Mouse (Mus musculus) kidney, adult 11 months (tissue): ENCODE measurements around the gene Shtn1.

Experiments
- DNase-seq: peaks from one replicate; pipeline ENCODE4 v3.0.0; 2022

Gene Shtn1

DNA sequence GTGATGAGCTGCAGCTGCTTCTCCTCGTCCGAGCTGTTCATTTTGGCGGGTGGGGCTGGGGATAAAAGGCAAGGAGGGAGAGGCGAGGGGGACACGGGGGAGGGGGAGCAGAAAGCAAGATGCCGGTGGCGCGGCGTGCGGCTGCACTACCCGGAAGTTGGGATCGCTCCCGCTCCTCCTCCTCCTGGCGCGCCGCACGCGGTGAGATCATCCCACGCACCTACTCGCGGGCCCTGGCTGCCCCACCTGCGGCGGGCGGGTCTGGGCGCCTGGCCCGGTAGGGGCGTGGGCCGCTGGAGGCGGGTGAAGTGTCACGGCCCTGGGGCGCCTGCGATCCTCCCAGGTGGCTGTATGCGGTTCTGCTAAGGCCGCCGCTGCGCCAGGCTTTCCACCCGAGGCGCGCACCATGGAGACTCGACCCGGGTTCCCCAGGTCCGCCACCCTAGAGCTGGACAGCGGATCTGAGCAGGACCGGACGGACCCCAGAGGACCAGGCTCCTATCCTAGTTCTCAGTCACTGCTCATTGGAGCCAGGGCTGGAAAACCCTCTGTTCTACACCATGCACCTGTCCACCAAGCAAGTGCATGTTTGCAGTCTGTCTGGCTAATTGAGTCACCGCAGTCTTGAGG is at the start of gene Shtn1:
TSS of gene Shtn1 (minus strand) at position 629 of the 630 bp plus-strand sequence.
- DNase-seq, result peak; percentile 45

DNA sequence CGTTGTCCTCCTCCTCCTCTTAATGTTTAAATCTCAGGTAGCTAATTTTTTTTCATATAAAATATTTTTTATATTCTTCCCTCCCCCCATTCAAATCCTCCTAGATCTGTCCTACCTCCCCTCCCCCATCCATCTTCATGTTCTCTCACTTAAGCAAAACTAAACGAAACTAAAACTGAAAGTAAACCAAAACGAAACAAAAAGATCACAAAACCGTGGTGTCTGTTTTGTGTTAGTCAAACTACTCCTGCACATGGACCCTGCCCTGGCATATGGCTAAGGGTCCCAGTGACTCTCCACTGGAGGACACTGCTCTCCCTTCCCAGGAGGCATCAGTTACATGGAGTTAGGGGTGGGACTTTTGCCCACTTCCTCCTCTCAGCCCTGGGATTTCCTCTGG is 38.3 kb upstream of the Shtn1 start:
- no peak for DNase-seq

DNA sequence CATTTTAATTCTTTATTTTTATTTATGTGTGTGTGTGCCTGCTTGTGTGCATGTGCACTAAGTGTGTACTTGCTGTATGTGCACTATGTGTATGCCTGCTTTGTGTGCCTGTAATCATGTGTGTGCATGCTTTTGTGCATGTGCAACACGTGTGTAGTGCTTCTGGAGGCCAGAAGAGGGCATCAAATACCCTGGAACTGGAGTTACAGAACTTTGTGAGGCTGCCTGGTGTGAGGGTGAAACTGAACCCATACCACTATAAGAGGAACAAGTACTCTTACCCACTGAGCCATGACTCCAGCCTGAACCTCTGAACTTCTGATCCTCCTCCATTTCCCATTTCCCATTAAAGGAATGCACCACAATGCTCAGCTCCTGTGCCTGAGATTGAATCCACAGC is 34.0 kb upstream of the Shtn1 start:
- no peak for DNase-seq

DNA sequence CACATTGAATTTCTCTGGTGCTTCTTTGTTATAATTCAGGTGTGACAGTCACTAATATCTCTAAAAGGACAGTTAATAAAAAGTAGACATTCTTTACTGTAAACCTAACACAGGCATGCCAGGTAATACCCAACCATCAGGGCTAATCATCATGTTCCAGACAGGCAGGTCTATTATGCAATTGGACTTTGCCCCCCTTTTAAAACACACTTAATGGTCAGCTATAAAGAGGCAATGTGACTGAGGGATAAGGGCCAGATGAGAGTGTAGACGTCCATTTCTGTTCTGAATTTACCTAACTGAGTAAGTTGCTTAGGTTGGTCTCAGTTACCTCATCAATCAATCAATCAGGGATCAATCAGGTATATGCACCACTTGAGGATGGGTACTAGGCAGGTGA is 22.4 kb upstream of the Shtn1 start:
- DNase-seq, result no peak

DNA sequence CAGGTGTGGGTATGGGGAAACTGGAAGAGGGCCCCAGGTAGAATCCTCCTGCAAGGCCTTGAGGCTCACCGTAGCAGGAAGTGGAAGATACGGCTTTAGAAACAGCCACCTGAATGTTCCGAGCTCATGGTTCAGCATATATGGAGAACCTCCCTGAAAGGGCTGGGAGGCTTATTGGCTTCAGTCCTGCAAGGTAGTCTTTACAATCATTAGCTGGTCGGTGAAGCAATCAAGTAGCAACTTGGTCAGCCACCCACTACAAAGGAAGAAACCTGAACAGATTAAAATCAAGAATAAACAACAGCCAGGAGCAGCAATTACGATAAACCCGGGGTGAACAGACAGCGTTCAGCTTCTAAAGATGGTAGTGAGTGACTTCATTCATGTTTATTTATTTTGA is 16.4 kb upstream of the Shtn1 start:
- DNase-seq, result no peak

DNA sequence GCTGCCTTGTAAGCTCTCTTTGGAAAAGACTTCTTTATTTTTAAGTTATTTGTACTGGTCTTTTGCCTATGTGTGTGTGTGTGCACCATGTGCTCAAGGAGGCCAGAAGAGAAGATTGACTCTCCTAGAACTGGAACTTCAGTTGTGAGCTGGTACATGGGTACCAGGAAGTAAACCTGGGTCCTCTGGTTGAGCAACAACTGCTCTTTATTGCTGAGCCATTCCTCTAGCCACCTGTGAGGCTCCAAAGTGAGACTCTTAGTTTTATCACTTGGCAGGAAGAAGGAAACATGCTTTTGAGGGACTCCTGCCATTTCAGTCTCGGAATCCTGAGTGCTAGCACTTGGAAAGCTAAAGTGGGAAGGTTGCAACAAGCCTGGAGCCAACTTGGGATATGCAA is 14.4 kb upstream of the Shtn1 start:
- DNase-seq, result no peak

DNA sequence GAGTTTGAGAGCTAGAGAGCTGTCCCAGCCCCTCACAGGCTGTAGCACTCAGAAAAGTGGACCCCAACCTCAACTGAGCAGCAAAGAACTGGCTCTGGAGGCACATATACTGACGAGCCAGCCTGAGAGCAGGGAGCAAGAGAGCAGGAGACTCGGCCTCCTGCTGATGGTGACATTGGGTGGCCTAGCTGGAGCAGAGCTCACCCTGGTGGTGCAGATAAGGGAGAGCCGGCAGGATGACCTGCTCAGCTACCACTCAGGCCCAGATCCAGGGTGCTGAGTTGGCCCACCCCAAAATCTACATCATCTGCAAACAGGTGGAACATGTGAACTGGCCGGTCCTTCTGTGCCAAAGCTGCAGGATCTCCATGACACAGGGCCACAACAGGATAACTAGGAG is 8.4 kb upstream of the Shtn1 start:
- DNase-seq, result no peak

DNA sequence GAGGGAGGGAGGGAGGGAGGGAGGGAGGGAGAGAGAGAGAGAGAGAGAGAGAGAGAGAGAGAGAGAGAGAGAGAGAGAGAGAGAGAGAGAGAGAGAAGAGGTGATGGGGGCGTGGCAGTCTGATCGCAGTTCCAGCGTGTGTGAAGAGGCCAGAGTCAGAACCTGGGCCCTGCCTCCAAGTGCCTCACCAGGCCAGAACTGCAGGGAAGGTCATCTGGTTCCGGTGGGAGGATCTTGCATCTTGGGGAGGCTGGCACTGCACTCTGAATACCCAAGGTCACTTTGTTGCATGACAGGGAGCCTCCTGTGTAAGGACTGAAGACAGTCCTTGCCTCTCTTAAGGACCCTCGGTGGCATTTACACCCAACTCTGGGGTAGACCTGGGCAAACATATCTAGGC is 231 bp upstream of the Shtn1 start:
- no peak for DNase-seq

DNA sequence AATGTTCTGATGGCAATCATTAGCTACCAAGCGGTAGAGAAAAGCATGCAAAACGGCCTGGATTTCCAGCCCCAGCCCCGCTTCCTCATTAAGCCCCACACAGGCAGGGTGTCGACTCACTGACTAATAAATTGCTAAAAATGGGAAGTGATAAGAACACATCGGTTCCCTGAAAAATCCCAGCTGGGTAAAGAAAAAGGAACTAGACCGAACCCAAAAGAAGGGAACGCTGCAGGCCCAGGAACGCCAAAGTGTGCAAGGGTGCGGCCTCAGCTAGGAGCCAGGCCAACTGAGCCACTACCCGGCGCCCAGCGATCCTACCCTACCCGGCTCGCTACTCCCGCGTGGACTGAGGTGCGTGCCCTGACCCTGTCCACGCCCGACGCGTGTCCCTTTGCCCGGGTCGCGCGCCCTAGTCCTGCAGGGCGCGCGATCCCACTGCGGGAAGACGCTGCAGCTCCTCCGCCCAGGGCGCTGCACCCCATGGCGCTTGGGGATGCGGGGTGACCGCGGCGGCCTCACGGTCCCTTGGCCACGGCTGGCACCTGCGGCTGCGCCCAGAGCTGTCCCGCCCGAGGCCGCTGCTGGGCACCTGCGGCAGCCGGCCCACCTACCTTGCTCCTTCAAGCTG is 944 bp downstream of the Shtn1 start:
- DNase-seq, result no peak

DNA sequence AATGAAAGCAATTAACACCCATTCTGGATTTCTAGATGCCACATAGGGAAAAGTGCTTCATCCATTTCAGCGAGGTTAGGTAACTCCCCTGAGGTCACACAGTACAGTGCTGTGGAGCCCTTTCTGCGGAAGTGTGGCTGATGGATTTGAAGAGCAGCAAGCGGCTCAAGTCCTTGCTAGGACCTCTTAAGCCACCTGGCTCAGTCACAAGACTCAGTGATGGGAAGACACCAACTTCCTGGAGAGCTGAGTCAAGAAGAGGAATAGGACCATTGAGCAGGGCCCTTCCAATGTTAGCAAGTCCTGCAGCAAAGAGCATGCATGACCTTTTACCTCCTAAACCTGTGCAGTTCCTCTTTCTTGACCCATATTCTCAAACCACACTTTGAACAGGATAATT is 1.5 kb downstream of the Shtn1 start:
- DNase-seq, result no peak

DNA sequence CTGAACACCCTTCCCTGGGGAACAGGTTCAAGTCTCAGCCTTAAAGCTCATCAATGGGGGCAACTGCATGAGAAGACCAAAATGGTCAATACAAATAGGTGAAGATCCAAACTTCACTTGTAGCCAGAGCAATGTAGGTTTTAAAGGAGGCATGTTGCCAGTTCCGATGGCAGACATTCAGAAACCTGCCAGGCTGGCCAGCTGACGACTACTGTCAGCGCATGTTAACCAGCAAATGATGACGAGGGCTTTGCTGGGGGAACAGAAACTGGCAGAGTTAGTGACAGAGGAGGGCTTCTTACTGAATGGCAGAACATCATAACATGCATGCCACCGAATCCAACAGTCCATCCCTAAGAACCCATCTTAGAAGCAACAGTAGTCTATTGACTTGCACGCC is 2.9 kb downstream of the Shtn1 start:
- no peak for DNase-seq

DNA sequence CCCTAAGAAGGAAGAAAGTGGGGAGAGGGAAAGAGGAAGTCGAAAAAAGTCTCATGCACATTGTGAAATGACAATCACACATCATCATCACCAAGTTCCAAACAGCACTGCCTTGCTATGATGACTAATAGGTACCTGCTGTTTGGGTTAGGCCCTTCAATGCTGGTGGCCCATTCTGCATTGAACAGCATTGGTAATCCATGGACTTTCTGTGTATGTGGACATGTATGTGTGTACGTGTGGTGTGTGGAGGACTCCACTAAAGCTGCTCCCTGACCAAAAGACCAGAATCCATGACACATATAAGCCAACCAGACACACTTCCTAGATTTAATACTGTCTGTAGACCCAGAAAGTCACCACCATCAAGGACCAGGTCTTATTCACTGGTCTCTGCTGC is 3.9 kb downstream of the Shtn1 start:
- DNase-seq, result no peak

DNA sequence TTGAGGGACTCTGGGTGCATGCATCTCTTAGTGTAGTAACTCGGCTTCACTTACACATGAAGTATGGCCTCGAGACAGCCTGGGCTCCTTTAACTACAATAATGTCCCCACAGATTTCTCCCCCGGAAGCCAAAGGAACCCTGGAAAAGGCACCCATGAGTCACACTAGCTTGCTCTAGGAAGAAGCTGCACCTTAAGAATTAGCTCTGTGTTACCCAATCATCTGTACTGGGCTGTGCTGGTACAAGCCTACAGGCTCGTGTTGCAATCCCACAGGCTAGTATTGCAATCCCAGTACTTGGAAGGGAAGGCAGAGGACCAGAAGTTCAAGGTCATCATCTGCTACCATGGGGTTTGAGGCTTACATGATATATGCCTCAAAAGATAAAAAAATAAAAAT is 4.5 kb downstream of the Shtn1 start:
- DNase-seq, result no peak

DNA sequence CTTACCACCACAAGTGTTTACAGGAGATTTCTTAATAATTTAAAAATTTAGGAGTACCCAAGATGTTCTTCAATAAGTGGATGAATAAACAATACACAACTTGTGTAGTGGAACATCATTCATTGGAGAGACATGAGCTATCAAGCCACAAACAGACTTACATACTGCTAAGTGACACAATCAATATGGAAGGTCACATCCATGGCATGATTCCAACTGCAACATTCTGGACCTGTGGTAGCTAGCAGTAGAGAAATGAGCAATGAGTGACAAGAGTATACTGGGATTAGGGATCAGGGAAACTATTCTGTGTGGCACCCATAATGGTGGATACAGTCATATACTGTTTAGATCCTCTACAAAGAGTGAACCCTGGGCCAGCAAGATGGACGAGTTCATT is 8.2 kb downstream of the Shtn1 start:
- DNase-seq, result no peak

DNA sequence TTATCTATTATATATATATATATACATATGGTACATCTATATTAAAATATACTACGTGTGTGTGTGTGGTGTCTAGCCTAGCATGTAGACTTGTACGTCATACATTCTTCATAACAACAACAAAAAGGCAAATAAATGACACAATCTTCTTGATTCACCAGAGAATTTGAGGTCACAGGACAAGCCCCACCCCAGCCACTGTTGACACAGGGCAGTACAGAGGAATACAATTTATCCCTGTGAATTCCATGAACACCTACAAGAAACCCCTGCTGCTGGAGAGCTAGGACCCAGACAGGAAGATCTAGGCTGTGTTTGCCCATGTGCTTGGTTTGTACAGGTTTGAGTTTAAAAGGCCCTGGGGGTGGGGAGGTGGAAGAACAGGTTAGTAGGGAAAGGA is 9.2 kb downstream of the Shtn1 start:
- no peak for DNase-seq

DNA sequence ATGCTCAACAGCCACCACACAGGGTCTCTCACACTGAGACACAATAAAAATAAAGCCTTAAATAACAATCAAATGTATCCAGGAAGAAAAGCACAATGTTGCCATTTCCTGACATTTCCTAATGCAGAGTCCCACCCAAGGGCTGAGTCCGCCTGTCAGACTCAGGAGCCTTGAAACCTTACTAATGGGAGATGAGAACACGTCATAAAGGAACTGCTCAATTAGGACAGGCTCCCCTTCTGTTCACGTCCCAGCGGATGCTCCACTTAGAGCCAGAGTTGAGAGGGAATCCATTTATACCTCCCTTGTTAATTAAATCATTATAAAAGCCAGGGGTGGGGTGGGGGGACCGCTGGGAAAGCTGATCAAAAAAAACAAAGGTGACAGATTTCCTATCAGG is 9.8 kb downstream of the Shtn1 start:
- no peak for DNase-seq

DNA sequence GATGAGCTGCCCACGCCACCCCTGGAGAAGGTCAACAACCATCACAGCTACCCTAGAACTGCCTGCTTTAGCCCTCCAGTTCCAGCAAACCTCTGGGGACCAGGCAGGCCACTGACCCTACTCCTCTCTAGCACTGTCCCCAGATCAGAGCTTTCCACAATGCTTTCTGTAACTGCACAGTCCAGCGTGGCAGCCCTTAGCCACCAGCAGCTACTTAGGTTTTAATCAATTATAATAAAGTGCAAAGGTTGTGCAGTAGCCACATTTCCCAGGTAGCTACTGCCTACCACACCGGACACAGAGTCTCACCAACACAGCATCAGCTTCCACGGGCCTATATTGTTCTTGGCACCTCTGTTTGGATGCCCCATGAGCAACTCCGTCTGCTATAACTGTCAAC is 11.3 kb downstream of the Shtn1 start:
- no peak for DNase-seq

DNA sequence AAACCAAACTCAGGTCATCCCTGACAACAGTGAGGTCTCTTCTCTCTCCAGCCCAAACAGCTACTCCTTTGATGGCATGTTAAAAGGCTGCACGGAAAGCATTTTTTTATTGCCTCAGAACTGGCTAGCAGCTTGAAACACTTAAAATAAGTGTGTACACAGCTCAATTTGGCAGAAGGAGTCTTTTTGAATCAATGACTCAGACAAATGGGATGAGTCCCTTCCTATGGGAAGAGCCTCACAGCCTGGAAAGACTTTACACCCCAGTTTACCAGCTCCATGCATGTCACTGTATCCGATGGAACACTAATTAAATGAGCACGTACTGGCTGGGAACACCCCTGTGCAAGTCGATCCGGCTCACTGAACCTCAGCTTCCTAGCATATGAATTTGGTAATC is 12.3 kb downstream of the Shtn1 start:
- no peak for DNase-seq

DNA sequence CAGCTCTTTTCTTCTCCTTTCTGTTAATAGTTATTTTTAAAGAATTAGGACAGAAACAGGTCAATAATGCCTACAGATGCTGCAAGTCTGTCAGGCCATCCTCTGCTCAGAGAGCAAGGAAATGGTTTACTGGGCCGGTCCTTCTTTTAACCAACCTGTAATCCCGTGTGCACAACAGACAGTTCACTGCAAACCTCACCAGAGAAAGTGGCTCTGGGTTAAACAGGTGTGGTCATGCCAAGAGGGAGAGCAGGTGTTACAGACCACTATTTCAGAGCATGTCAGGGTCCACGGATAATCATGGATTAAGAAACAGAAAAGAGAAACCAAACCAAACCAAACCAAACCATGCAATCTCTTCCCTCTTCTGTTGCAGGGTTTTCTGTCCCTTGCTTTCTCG is 17.8 kb downstream of the Shtn1 start:
- DNase-seq, result no peak

DNA sequence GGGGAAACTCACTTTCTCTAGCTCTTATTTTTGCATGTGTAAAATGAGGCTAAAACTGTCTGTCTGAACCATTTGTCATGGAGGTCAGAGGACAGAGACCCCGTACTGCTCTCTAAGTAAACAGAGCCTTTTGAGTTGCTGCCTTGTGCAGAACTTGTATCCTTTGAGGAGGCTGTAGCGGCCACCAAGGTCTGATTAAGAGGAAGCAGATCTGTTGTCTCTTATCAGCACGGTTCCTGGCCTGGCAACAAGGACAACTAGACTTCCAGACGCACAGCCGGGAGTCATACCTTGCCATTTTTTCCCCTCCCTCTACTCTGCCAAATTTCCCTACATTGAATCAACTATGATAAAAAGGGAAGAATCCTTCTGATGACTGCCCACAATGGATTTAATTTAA is 18.5 kb downstream of the Shtn1 start:
- no peak for DNase-seq

DNA sequence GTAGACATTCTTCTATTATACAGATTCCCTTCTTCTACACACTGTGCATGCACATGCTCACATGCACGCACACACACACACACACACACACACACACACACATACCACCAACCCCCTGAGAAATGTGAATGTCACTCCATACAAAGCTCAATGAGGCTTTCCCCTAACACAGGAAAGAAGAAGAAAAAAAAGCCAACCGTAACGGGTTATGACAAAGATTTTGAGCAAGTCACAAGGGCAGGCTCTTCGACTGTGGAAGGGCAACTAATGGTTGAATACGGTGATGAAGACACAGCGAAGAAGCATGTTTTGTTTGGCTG is 21.3 kb downstream of the Shtn1 start:
- no peak for DNase-seq

DNA sequence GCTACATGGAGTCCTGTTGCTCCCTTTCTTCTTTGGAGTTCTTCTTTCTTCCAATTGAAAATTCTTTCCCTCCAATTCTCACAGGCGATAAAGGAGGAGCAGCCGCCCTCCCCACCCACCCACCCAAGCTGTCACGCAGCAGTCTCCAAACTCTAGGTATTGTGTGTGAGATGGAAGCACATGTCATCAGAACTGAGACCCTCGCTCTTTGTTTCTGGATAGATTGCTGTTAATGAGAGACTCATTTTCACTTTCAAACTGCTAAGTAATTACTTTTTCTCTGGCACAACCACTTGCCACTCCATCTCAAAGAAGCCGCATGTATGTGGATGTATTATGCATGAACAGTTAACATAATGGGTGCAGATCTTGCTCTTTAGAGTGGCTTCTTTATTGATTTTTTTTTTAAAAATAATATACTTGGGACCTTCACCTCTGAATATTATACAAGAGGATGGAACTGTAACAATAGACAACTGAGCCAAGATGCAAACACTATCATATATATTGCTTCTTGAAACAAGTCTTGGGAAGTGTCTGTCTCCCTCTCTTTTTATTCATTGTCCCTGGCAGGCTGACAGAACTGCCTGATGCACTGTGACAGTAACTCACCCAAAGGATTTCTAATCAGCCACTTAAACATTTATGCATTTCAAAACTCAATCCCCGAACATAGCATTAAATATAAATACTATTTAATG is 21.8 kb downstream of the Shtn1 start:
- DNase-seq, result no peak

DNA sequence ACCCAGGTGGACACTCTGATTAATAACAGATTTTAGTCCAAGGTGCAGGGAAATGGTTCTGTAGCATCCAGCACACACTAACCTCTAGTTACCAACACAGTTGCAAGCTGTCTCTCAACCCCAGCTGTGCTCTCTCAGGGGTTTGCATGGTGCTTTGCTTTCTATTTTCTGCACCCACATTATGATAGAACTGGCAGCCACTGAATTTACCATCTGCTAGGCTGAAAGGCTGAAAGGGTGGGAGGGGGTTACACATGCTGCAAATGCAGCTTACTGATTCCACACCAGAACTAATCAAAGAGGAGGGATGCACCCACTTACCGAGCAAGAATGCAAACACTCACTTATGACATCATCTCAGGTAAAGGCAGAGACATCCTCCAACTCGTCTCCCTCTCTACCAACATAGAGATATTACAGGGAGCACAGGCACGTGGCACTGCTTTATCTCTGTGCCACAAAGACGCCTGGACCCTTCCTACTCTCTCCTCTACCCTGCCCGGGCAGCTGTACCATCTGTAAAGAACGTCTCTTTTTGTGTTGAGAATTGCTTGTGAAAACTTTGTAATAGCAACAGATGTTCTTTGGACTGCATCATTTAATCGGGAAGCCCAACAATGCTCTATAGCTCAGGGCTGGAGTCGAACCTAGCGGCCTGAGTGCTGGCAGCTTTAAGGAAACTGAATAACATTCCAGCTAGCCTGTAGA is 23.0 kb downstream of the Shtn1 start:
- DNase-seq, result no peak

DNA sequence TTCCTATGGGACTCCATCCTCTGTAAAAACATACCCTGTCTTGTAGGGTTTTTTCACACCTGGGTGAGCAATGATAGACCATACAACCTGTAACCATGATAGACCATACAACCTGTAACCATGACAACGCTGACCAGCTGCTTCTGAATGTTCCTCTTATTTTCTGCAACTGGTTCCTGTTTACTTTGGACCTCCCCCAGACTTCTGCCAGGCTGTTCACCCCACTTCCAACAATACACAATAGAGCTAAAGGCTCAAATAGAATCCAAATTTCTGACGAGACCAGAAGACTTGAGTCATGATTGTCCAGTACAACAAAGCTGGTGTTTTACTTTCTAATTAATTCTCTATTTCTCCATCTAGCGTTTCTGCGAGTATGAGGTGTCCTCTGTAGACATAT is 23.8 kb downstream of the Shtn1 start:
- DNase-seq, result no peak
